Mouse (Mus musculus): ENCODE measurements around the gene Tmem43.

GRCm38 (mm10) chr6:91509326-91509725, 35.8 kb downstream of the Tmem43 start:
- TF ChIP-seq CTCF (IDR thresholded peaks at IDR 0.05; ENCODE audit: low read depth) (peak; percentile 91), EP300 (optimal IDR thresholded peaks at IDR 0.05) (no peak)

All from stomach, postnatal 0 days (tissue).